Mouse (Mus musculus): Measurements from ENCODE around the gene Endou. TPM values are rescaled to one million over a fixed set of nuclear protein-coding genes. Genes with fewer than 3 reads are reported as not detected.

Gene Endou
- total RNA-seq, 4 experiments from 2014 or later = 0.69 to 3.6 (median 2.2) TPM

- no peak for DNase-seq (ENCODE audit: low spot score in 2 of 2)
These were observed 2.7 kb downstream of the Endou start for GRCm38 (mm10) chr15:97728394-97728793.

GRCm38 (mm10) chr15:97727520-97727919, 3.6 kb downstream of the Endou start:
- DNase-seq (ENCODE audit: low spot score in 2 of 2) = no peak

GRCm38 (mm10) chr15:97727048-97727447, 4.1 kb downstream of the Endou start:
- no peak for DNase-seq (ENCODE audit: low spot score in 2 of 2)

- no peak for DNase-seq (ENCODE audit: low spot score in 2 of 2)
These were observed 4.8 kb downstream of the Endou start for GRCm38 (mm10) chr15:97726310-97726709.

GRCm38 (mm10) chr15:97725198-97725785, 5.8 kb downstream of the Endou start:
- no peak for DNase-seq (ENCODE audit: low spot score in 2 of 2)

- no peak for DNase-seq (ENCODE audit: low spot score in 2 of 2)
These were observed 6.6 kb downstream of the Endou start for GRCm38 (mm10) chr15:97724346-97725197.

- DNase-seq (ENCODE audit: low spot score in 2 of 2) = no peak
These were observed 7.4 kb downstream of the Endou start for GRCm38 (mm10) chr15:97723536-97724345.

GRCm38 (mm10) chr15:97721008-97721701, 10.0 kb downstream of the Endou start:
- no peak for DNase-seq (ENCODE audit: low spot score in 2 of 2)

GRCm38 (mm10) chr15:97720026-97720675, 11.0 kb downstream of the Endou start:
- DNase-seq (ENCODE audit: low spot score in 2 of 2) = no peak

GRCm38 (mm10) chr15:97719494-97719893, 11.6 kb downstream of the Endou start:
- no peak for DNase-seq (ENCODE audit: low spot score in 2 of 2)

- no peak for DNase-seq (ENCODE audit: low spot score in 2 of 2)
These were observed 12.5 kb downstream of the Endou start for GRCm38 (mm10) chr15:97718535-97719155.

GRCm38 (mm10) chr15:97717861-97718534, 13.1 kb downstream of the Endou start:
- DNase-seq (ENCODE audit: low spot score in 2 of 2) = peak in 1 of 2 experiments; percentile 61

- DNase-seq (ENCODE audit: low spot score in 2 of 2) = no peak
These were observed 14.4 kb downstream of the Endou start for GRCm38 (mm10) chr15:97716782-97717181.

- no peak for DNase-seq (ENCODE audit: low spot score in 2 of 2)
These were observed 15.4 kb downstream of the Endou start for GRCm38 (mm10) chr15:97715734-97716133.

- DNase-seq (ENCODE audit: low spot score in 2 of 2) = no peak
These were observed 16.1 kb downstream of the Endou start for GRCm38 (mm10) chr15:97715083-97715482.

GRCm38 (mm10) chr15:97712546-97712945, 18.6 kb downstream of the Endou start:
- no peak for DNase-seq (ENCODE audit: low spot score in 2 of 2)

- DNase-seq (ENCODE audit: low spot score in 2 of 2) = no peak
These were observed 20.2 kb downstream of the Endou start for GRCm38 (mm10) chr15:97710906-97711305.

GRCm38 (mm10) chr15:97705211-97706050, 25.7 kb downstream of the Endou start, which contains the start of gene Rpap3:
Gene Rpap3, minus strand, starts transcription at chr15:97705825.
- peak; percentile 66 to 83 for DNase-seq (ENCODE audit: low spot score in 2 of 2)

GRCm38 (mm10) chr15:97696616-97697015, 34.5 kb downstream of the Endou start:
- no peak for DNase-seq (ENCODE audit: low spot score in 2 of 2)
